ENCODE assay signal across 16 mouse cellular contexts in the genomic region with DNA sequence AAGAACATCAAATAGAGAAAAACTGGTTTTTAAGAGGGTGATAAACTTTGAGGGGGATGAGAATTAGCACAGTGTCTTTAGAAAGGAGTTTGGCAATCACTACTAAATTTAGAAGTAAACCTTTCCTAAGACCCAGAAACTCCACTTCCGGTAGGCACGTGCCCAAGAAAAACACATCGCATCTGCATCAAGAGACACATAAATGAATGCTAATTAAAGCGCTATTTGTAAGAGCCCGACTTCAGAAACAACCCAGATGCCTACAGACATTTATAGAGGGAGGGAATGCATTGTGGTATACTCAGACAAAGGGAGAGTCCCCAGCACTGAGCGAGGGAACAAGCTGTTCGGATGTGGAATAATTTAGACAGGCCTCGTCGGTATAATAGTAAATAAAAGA.
DNase-seq lines count a peak whose midpoint lies in the region; ATAC-seq and TF ChIP-seq lines count a peak whose summit lies in the region.
"Had no signal": no experiment of that assay in that cellular context is flagged by ENCODE, and none has a peak within 500 bp of the region (broad histone marks: within the 10 kb centered on the region; RNA-seq: fewer than 3 reads in every experiment).

No protein-coding gene starts in this region.

- WGBS in lung, embryonic 16.5 days = 43% methylated on average over 9 of the region's 9 CpGs
- 51% methylated on average over 9 of the region's 9 CpGs for WGBS in lung, adult 2 months

- no peak overlapping the region for H3K4me3 ChIP-seq in lung, embryonic 16.5 days (ENCODE audit: low read length)
- no peak overlapping the region for H3K4me3 ChIP-seq in lung, adult 2 months (replicated peaks; ENCODE audit: extremely low read depth, low read depth, low read length)
- H3K4me3 ChIP-seq: embryonic facial prominence, embryonic 15.5 days; heart, embryonic 15.5 days had no signal

- H3K9me3 ChIP-seq in lung, embryonic 16.5 days (ENCODE audit: control insufficient read depth, low read length) = no peaks in the 10 kb centered on the region
- H3K9me3 ChIP-seq: embryonic facial prominence, embryonic 15.5 days; heart, embryonic 15.5 days had no signal

- TF ChIP-seq CTCF in lung, adult 2 months (IDR thresholded peaks at IDR 0.05; ENCODE audit: insufficient read depth, low read length) = no peak

- no peak for TF ChIP-seq POLR2A in lung, adult 2 months (IDR thresholded peaks at IDR 0.05; ENCODE audit: borderline replicate concordance, extremely low read depth, low read depth, low read length)

- no peak overlapping the region for H3K27ac ChIP-seq in lung, embryonic 16.5 days (ENCODE audit: low read length)
- H3K27ac ChIP-seq: embryonic facial prominence, embryonic 15.5 days; heart, embryonic 15.5 days; hindbrain, embryonic 14.5 days; macrophage had no signal

- ATAC-seq in lung, embryonic 16.5 days (ENCODE audit: low read depth) = peak; percentile 89

- no peak overlapping the region for H3K4me2 ChIP-seq in lung, embryonic 16.5 days (ENCODE audit: low read depth, low read length)
- H3K4me2 ChIP-seq: embryonic facial prominence, embryonic 15.5 days; heart, embryonic 15.5 days; hindbrain, embryonic 14.5 days had no signal

- H3K9ac ChIP-seq in lung, embryonic 16.5 days (ENCODE audit: low read length) = no peak overlapping the region
- H3K9ac ChIP-seq: embryonic facial prominence, embryonic 15.5 days; heart, embryonic 15.5 days; hindbrain, embryonic 14.5 days had no signal

- intact Hi-C loops in heart, postnatal 25 days (cut with DNase I) = no loop called here

- H3K27me3 ChIP-seq in lung, embryonic 16.5 days (ENCODE audit: control insufficient read depth, insufficient read depth, low read depth, low read length) = no peaks in the 10 kb centered on the region
- H3K27me3 ChIP-seq: embryonic facial prominence, embryonic 15.5 days; heart, embryonic 15.5 days had no signal

- no peaks in the 10 kb centered on the region for H3K4me1 ChIP-seq in lung, embryonic 16.5 days (replicated peaks; ENCODE audit: control insufficient read depth, insufficient read depth, low read length)
- H3K4me1 ChIP-seq in lung, adult 2 months (ENCODE audit: control insufficient read depth, insufficient read depth, low read length) = no peaks in the 10 kb centered on the region
- H3K4me1 ChIP-seq: heart, embryonic 15.5 days had no signal

- no peaks in the 10 kb centered on the region for H3K36me3 ChIP-seq in lung, embryonic 16.5 days (ENCODE audit: control insufficient read depth, insufficient read depth, low read length)
- H3K36me3 ChIP-seq: embryonic facial prominence, embryonic 15.5 days; heart, embryonic 15.5 days had no signal

- peak; percentile 43 for DNase-seq in heart, adult 11 months
- no peak for DNase-seq in heart, postnatal 25 days (ENCODE audit: low spot score)
- DNase-seq in lung, adult 2 months = no peak
- DNase-seq in brain, adult 2 months (ENCODE audit: low read depth, low spot score) = peak; percentile 33
- peak; percentile 73 for DNase-seq in kidney, postnatal 10 days
- DNase-seq in cerebellum, adult 9-10 months = no peak
- DNase-seq in right cerebral cortex, postnatal 14 days = no peak
- DNase-seq: adrenal gland, postnatal 14 days; B cell, adult 2 months; cerebellum, postnatal 36 days; thymus, adult 18-20 months had no signal

Comparison
In these comparisons a context has a peak if more than half of its experiments do, and no peak if none do; other contexts are left out.
1. DNase-seq: peak in heart, adult 11 months (single experiment), brain, adult 2 months (single experiment) and kidney, postnatal 10 days (single experiment); none in heart, postnatal 25 days (single experiment), lung, adult 2 months (single experiment), cerebellum, adult 9-10 months (single experiment) and right cerebral cortex, postnatal 14 days (single experiment).